ENCODE assay signal across 13 mouse cellular contexts in genomic region chr4:65896092-65897027, GRCm38 (mm10).
DNase-seq lines count a peak whose midpoint lies in the region; ATAC-seq lines count a peak whose summit lies in the region.
"Had no signal": no experiment of that assay in that cellular context is flagged by ENCODE, and none has a peak within 500 bp of the region (broad histone marks: within the 10 kb centered on the region; RNA-seq: fewer than 3 reads in every experiment).

No protein-coding gene starts in this region.

- no peak overlapping the region for H3K4me2 ChIP-seq in hindbrain, embryonic 14.5 days (replicated peaks)
- H3K4me2 ChIP-seq in midbrain, embryonic 15.5 days: no peak overlapping the region
- no peak overlapping the region for H3K4me2 ChIP-seq in intestine, embryonic 15.5 days (replicated peaks)

- no peaks in the 10 kb centered on the region for H3K36me3 ChIP-seq in hindbrain, embryonic 14.5 days (replicated peaks; ENCODE audit: control insufficient read depth, insufficient read depth)
- no peaks in the 10 kb centered on the region for H3K36me3 ChIP-seq in midbrain, embryonic 15.5 days (replicated peaks)
- no peaks in the 10 kb centered on the region for H3K36me3 ChIP-seq in intestine, embryonic 15.5 days
- H3K36me3 ChIP-seq: G1E had no signal

- H3K9ac ChIP-seq in hindbrain, embryonic 14.5 days: no peak overlapping the region
- no peak overlapping the region for H3K9ac ChIP-seq in midbrain, embryonic 15.5 days
- H3K9ac ChIP-seq in intestine, embryonic 15.5 days: no peak overlapping the region

- no peaks in the 10 kb centered on the region for H3K9me3 ChIP-seq in hindbrain, embryonic 14.5 days (ENCODE audit: control insufficient read depth, low read length)
- no peaks in the 10 kb centered on the region for H3K9me3 ChIP-seq in midbrain, embryonic 15.5 days
- H3K9me3 ChIP-seq in intestine, embryonic 15.5 days: no peaks in the 10 kb centered on the region

- H3K4me1 ChIP-seq in hindbrain, embryonic 14.5 days (replicated peaks; ENCODE audit: control insufficient read depth, insufficient read depth, low read length): peaks cover 15% of the 10 kb centered on the region
- peaks cover 15% of the 10 kb centered on the region for H3K4me1 ChIP-seq in midbrain, embryonic 15.5 days
- no peaks in the 10 kb centered on the region for H3K4me1 ChIP-seq in intestine, embryonic 15.5 days (replicated peaks)

- no peaks in the 10 kb centered on the region for H3K27me3 ChIP-seq in hindbrain, embryonic 14.5 days (ENCODE audit: control insufficient read depth, insufficient read depth, low read length)
- 0 out of 2 replicates have a peak, but pooled peaks cover 3% of the 10 kb centered on the region for H3K27me3 ChIP-seq in midbrain, embryonic 15.5 days (replicated peaks)
- H3K27me3 ChIP-seq in intestine, embryonic 15.5 days (replicated peaks): no peaks in the 10 kb centered on the region

- DNase-seq in adrenal gland, postnatal 10 days: peak; percentile 7
- no peak for DNase-seq in adrenal gland, postnatal 25 days
- DNase-seq in embryo, embryonic 11 days: peak; percentile 78
- peak; percentile 66 for DNase-seq in hindbrain, embryonic 14.5 days (ENCODE audit: low spot score)
- no peak for DNase-seq in Muller cell, postnatal 12 days (ENCODE audit: inconsistent ontology term)
- no peak for DNase-seq in kidney, postnatal 36 days
- DNase-seq: adrenal gland, postnatal 36 days; cerebellum, adult 9-10 months; kidney, postnatal 4 days had no signal

- peak; percentile 94 for ATAC-seq in hindbrain, embryonic 14.5 days (ENCODE audit: low FRiP score)
- ATAC-seq in midbrain, embryonic 15.5 days (replicated peaks): peak; percentile 97
- no peak for ATAC-seq in intestine, embryonic 15.5 days

- H3K4me3 ChIP-seq in hindbrain, embryonic 14.5 days (replicated peaks; ENCODE audit: low read length): no peak overlapping the region
- H3K4me3 ChIP-seq in midbrain, embryonic 15.5 days: no peak overlapping the region
- no peak overlapping the region for H3K4me3 ChIP-seq in intestine, embryonic 15.5 days (replicated peaks)

- peak overlapping the region; percentile 66 for H3K27ac ChIP-seq in hindbrain, embryonic 14.5 days
- peak overlapping the region; percentile 60 for H3K27ac ChIP-seq in midbrain, embryonic 15.5 days
- no peak overlapping the region for H3K27ac ChIP-seq in intestine, embryonic 15.5 days
- H3K27ac ChIP-seq: macrophage had no signal

- 32% methylated on average over 5 of the region's 5 CpGs for WGBS in hindbrain, embryonic 14.5 days
- 32% methylated on average over 5 of the region's 5 CpGs for WGBS in midbrain, embryonic 15.5 days
- 46% methylated on average over 5 of the region's 5 CpGs for WGBS in intestine, embryonic 15.5 days

Comparison
In these comparisons a context has a peak if more than half of its experiments do, and no peak if none do; other contexts are left out.
1. DNase-seq: peak in adrenal gland, postnatal 10 days (single experiment), embryo, embryonic 11 days (single experiment) and hindbrain, embryonic 14.5 days (single experiment); none in adrenal gland, postnatal 25 days (single experiment), Muller cell, postnatal 12 days (single experiment) and kidney, postnatal 36 days (0 of 2).